Mouse (Mus musculus) G1E (cell line): ENCODE data around the gene Aacs. TPM values are rescaled to one million over a fixed set of nuclear protein-coding genes. Genes with fewer than 3 reads are reported as not detected.
"Not testable (repeated sequence)": the region's sequence is repeated elsewhere in the genome, so short reads cannot be mapped to it uniquely, and the experiment has no call there.

Source experiments
- ATAC-seq: 2 replicates; pipeline ENCODE4 v1.8.0; 2016; ENCODE audit warnings: mild to moderate bottlenecking; ENCODE audit not compliant: insufficient number of reproducible peaks, poor library complexity, low FRiP score, severe bottlenecking; ENCODE audit errors: extremely low read depth
- DNase-seq: peaks from one replicate; pipeline ENCODE4 v3.0.0; 2012; ENCODE audit warnings: low spot score
- H3K27me3 ChIP-seq: 2 replicates; pipeline ENCODE4 v1.6.1; 2012; ENCODE audit warnings: mild to moderate bottlenecking, low read length, inconsistent platforms; ENCODE audit not compliant: insufficient read depth
- H3K36me3 ChIP-seq: replicated peaks from 2 replicates; pipeline ENCODE3; 2012; ENCODE audit warnings: mild to moderate bottlenecking, inconsistent platforms
- H3K4me1 ChIP-seq: 2 replicates; pipeline ENCODE4 v1.6.1; 2012; ENCODE audit warnings: low read depth, low read length, inconsistent platforms, mixed read lengths; ENCODE audit not compliant: insufficient read depth
- H3K4me3 ChIP-seq: 2 replicates; pipeline ENCODE4 v1.5.1; 2012; ENCODE audit warnings: low read depth, mild to moderate bottlenecking, inconsistent platforms, low read length, moderate library complexity, mixed read lengths
- H3K9me3 ChIP-seq: replicated peaks from 2 replicates; pipeline ENCODE4 v1.6.1; 2012; ENCODE audit warnings: inconsistent platforms
- CTCF ChIP-seq: IDR thresholded peaks from 2 replicates; pipeline ENCODE4 v1.5.1; 2012; ENCODE audit warnings: low read depth, low read length, inconsistent platforms, mixed read lengths
- GATA1 ChIP-seq: IDR thresholded peaks from 2 replicates; pipeline ENCODE4 v1.6.1; 2012; ENCODE audit warnings: borderline replicate concordance, low read length, inconsistent platforms, mixed read lengths
- GATA2 ChIP-seq: IDR thresholded peaks from 2 replicates; pipeline ENCODE4 v1.6.1; 2012; ENCODE audit warnings: low read depth, low read length, inconsistent platforms, borderline replicate concordance
- POLR2AphosphoS5 ChIP-seq: IDR thresholded peaks from 2 replicates; pipeline ENCODE4 v1.6.1; 2012; ENCODE audit warnings: low read depth, low read length, inconsistent platforms; ENCODE audit not compliant: insufficient replicate concordance
- TAL1 ChIP-seq: conservative IDR thresholded peaks from 2 replicates; pipeline ENCODE4 v1.6.1; 2012; ENCODE audit warnings: low read depth, low read length, inconsistent platforms, mixed read lengths
- polyA plus RNA-seq: library from polyadenylated mRNA; stranded (reverse); fragments of >175 nt; gene quantifications from 2 replicates; pipeline ENCODE4 v1.2.3, GENCODE M21; 2012
- total RNA-seq, 2 experiments: library from RNA; stranded (forward) in 1 of 2; stranded (reverse) in 1 of 2; fragments of 200-1000 nt in 1 of 2; fragments of >200 nt in 1 of 2; fragmentation: Nextera tagmentation in 1 of 2; gene quantifications; 2 replicates each; pipeline ENCODE4 v1.2.3; 2014 to 2017

Aacs gene
- total and polyA plus RNA-seq, 3 experiments = 4.4 to 27.1 (median 15.7) TPM

DNA sequence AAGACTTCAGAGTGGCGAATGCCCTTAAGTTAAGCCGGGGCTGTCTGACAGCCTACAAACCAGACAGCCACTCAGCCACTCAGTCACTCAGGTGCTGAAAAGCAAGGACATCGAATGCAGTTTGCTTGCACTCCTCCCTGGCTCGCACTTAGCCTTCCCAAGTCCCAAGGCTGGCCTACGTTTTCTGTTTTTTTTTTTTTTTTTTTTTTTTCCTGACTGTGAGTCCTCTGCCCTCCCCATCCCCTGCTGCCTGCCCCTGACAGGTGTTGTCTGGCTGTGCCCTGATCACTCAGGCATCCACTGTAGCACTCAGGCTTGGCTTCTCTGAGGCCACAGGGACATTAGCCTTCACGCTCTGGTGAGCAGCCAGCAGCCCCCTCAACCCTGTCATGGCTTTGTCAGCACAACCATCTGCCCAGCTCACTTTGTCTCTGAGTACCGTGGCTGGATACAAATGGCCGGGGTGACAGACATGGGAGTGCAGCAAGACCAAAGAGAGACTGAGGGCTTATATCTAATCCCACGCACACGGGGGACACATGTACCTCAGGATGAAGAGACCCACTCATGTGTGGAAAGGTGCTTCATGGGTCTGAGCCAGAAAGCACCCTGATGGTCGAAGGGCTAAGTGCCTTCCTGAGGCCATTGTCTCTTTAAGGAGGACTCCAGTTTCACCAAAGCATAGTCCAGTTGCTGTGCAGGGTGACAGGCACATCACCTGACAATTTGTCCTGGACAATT, 11.9 kb downstream of the Aacs start:
- peaks cover 84% of the 10 kb centered on the region for H3K36me3 ChIP-seq
- H3K27me3 ChIP-seq = no peaks in the 10 kb centered on the region
- H3K9me3 ChIP-seq = no peaks in the 10 kb centered on the region
- no peak for TF ChIP-seq GATA2
- TF ChIP-seq GATA1 = no peak
- TF ChIP-seq TAL1 = no peak
- no peak for TF ChIP-seq CTCF
- no peak for TF ChIP-seq POLR2AphosphoS5
- ATAC-seq (no peak), DNase-seq (no peak)
- peaks cover 30% of the 10 kb centered on the region for H3K4me1 ChIP-seq
- H3K4me3 ChIP-seq = no peak overlapping the region

DNA sequence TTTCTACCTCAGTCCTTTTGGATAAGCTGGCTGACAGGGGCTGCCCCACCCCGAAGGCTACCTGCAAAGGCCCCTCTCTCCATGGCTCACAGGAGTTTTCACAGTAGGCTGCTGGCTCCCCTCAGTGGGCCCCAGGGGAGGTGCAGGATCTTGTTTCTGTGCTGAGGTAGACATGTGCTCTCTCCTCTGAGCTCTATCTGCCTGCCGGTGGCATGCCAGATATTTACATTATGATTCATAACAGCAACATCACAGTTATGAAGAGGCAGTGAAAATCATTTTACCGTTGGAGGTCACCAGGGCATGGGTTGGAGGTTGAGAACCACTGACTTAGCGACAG, 12.5 kb downstream of the Aacs start:
- DNase-seq (no peak), ATAC-seq (no peak)
- TF ChIP-seq GATA1 (no peak), POLR2AphosphoS5 (no peak), GATA2 (no peak), CTCF (no peak)
- no peaks in the 10 kb centered on the region for H3K9me3 ChIP-seq
- H3K36me3 ChIP-seq = peaks cover 84% of the 10 kb centered on the region
- H3K4me3 ChIP-seq = no peak overlapping the region
- peaks cover 27% of the 10 kb centered on the region for H3K4me1 ChIP-seq
- no peaks in the 10 kb centered on the region for H3K27me3 ChIP-seq

DNA sequence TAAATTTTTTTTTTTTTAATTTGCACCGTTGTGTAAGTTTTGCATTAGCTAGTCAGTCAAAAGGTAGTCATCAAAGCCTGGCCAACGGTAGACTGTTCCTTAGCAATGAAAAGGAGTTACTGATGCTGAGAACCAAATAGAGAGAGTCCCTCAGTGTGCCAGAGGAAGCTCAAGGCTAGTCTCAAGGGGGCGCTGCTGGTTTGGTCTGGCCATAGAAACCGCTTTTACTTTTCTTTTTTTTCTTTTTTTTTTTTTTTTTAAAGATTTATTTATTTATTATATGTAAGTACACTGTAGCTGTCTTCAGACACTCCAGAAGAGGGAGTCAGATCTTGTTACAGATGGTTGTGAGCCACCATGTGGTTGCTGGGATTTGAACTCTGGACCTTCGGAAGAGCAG, 13.3 kb downstream of the Aacs start:
- not testable (repeated sequence) for ATAC-seq, H3K27me3 ChIP-seq, DNase-seq, H3K9me3 ChIP-seq, H3K4me3 ChIP-seq
- H3K4me1 ChIP-seq = peaks cover 19% of the 10 kb centered on the region
- peaks cover 78% of the 10 kb centered on the region for H3K36me3 ChIP-seq

DNA sequence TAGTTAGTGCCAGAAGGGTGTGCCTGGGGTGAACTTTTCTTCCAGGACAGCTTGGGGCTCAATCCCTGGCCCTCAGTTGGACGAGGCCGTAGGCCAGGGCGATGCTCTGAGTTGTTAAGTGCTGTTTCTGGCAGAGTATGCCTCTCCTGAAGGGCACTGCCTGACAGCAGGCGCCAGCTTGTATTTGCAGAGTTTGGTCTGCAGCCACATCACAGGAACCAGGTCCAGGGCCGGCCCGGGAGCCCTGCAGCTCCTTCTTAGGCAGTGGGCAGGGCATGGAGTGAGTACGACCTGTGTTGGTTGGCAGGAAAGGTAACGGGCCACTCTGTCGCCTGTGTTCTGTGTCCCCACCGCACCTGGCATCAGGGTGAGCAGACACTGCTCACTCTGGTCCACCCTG, 15.5 kb downstream of the Aacs start:
- H3K36me3 ChIP-seq = peaks cover 79% of the 10 kb centered on the region
- H3K9me3 ChIP-seq = no peaks in the 10 kb centered on the region
- no peaks in the 10 kb centered on the region for H3K27me3 ChIP-seq
- H3K4me1 ChIP-seq = peaks cover 8% of the 10 kb centered on the region
- no peak for ATAC-seq
- no peak for TF ChIP-seq GATA1
- TF ChIP-seq TAL1 = no peak
- TF ChIP-seq CTCF = no peak
- TF ChIP-seq POLR2AphosphoS5 = no peak
- TF ChIP-seq GATA2 = no peak
- no peak overlapping the region for H3K4me3 ChIP-seq
- no peak for DNase-seq

DNA sequence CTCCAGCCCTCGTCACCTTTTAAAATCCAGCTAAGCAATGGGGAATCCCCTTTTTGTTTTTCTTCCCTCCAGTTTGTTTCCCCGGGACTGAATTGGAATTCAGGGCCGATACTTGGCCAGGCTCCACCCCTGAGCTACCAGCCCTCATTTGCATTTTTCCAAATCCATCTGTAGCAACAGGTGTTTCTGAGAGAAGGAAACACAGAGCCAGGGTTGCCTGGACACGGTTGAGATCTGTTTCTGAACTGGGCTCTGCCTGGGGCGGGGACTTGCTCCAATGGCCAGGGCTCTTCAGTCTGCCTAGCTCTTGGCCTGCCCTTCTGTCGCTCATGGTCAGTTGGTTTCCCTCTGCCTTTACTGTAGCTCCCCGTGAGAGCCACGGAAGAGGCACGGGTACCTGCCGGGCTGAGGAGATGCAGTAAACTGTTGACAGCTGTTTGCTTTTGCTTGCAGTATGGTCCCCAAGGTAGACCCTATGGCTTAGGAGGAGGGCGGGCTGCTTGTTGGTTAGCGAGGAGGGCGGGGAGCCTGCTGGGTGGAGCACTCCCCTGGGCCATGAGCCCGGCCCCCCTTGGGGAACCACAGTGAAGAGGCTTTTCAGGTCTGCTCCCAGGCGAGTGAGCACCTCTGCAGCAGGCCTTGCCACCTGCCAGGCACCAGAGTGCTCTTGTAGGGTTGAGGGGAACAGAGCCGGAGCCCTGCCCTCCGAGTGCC, 16.9 kb downstream of the Aacs start:
- H3K36me3 ChIP-seq = peaks cover 71% of the 10 kb centered on the region
- no peak overlapping the region for H3K4me3 ChIP-seq

DNA sequence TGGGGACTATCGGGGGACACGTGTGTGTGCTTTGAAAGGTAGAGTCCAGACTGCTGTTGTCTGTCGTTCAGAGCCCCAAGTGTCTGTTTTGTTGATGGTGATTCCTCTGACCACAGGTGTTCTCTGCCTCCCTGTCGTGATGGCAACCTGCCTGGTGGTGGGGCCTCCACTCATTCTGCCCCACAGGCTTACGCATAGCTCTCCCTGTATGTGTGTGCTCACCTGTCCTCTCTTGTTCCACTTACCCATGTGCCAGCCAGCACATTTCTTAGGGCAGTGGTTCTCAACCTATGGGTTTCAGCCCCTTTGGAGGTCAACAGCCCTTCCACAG, 17.4 kb downstream of the Aacs start:
- ATAC-seq = no peak
- no peak overlapping the region for H3K4me3 ChIP-seq
- H3K36me3 ChIP-seq = peaks cover 67% of the 10 kb centered on the region
- peaks cover 2% of the 10 kb centered on the region for H3K4me1 ChIP-seq
- DNase-seq = no peak
- H3K9me3 ChIP-seq = no peaks in the 10 kb centered on the region
- no peaks in the 10 kb centered on the region for H3K27me3 ChIP-seq
- TF ChIP-seq GATA1 (no peak), GATA2 (no peak), POLR2AphosphoS5 (no peak), CTCF (no peak), TAL1 (no peak)

More for the DNA sequence above, 16.9 kb downstream of the Aacs start:
- Histone ChIP-seq H3K9me3 (no peaks in the 10 kb centered on the region), H3K27me3 (no peaks in the 10 kb centered on the region), H3K4me1 (peaks cover 7% of the 10 kb centered on the region)
- no peak for TF ChIP-seq POLR2AphosphoS5
- TF ChIP-seq TAL1 = no peak
- TF ChIP-seq GATA2 = no peak
- TF ChIP-seq CTCF = no peak
- TF ChIP-seq GATA1 = no peak
- ATAC-seq (no peak), DNase-seq (no peak)
